Mouse (Mus musculus) kidney, adult 8-10 months (tissue): ENCODE data around the gene Cltrn.
A peak's percentile ranks its signal among the peaks of the same experiment; 100 is the strongest.

Experiments
- DNase-seq, 2 experiments: peaks; one replicate each; pipeline ENCODE4 v3.0.0; 2022

Cltrn gene

GRCm38 (mm10) chrX:164145463-164146250, 57.0 kb downstream of the Cltrn start:
- DNase-seq: no peak

- peak; percentile 38 to 68 for DNase-seq
Measured at GRCm38 (mm10) chrX:164152703-164153102, 64.1 kb downstream of the Cltrn start.

- DNase-seq: no peak
Measured at GRCm38 (mm10) chrX:164153606-164154005, 65.0 kb downstream of the Cltrn start.

GRCm38 (mm10) chrX:164154594-164154993, 66.0 kb downstream of the Cltrn start:
- no peak for DNase-seq

- no peak for DNase-seq
Measured at GRCm38 (mm10) chrX:164164681-164165080, 76.1 kb downstream of the Cltrn start.
